In the genomic region with DNA sequence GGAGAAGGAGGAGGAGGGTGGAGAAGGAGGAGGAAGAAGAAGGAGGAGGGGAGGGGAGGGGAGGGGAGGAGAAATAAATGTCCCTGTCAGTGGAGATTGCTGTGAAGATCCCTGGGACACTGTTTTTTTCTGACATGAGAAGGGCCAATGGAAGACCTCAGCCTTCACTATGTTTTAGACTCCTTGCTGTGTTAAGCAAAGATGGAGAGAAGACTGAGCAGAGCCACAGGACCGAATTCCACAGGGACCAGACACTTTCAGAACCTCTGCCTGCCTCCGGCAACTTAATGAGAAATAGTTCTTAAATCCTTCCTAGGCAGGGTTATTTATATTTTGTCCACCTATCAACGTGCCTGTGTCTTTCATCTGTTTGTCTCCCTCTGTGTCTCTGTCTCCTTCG, we compare ENCODE assay signal across 15 mouse cellular contexts.
DNase-seq lines count a peak whose midpoint lies in the region; ATAC-seq lines count a peak whose summit lies in the region.
"Had no signal": no experiment of that assay in that cellular context is flagged by ENCODE, and none has a peak within 500 bp of the region (broad histone marks: within the 10 kb centered on the region; RNA-seq: fewer than 3 reads in every experiment).

No protein-coding gene starts in this region.

- H3K9ac ChIP-seq in midbrain, embryonic 11.5 days (ENCODE audit: low read length) = no peak overlapping the region
- H3K9ac ChIP-seq in midbrain, embryonic 16.5 days (ENCODE audit: low read depth, low read length) = no peak overlapping the region
- H3K9ac ChIP-seq in limb, embryonic 12.5 days (replicated peaks) = 0 out of 2 replicates have a peak overlapping the region, but pooled peaks have one; percentile 0
- H3K9ac ChIP-seq in stomach, embryonic 15.5 days = no peak overlapping the region
- H3K9ac ChIP-seq: forebrain, embryonic 13.5 days; heart, embryonic 13.5 days had no signal

- H3K36me3 ChIP-seq in midbrain, embryonic 11.5 days (ENCODE audit: control insufficient read depth, insufficient read depth, low read length) = no peaks in the 10 kb centered on the region
- no peaks in the 10 kb centered on the region for H3K36me3 ChIP-seq in midbrain, embryonic 16.5 days (ENCODE audit: control insufficient read depth, insufficient read depth, low read length)
- no peaks in the 10 kb centered on the region for H3K36me3 ChIP-seq in limb, embryonic 12.5 days
- H3K36me3 ChIP-seq in stomach, embryonic 15.5 days = no peaks in the 10 kb centered on the region
- H3K36me3 ChIP-seq: heart, embryonic 13.5 days had no signal

- DNase-seq in embryo, embryonic 10.5 days (ENCODE audit: low spot score) = peak; percentile 29
- no peak for DNase-seq in embryo, embryonic 9.5 days (ENCODE audit: extremely low spot score)
- DNase-seq in midbrain, embryonic 11.5 days (ENCODE audit: low spot score, missing footprints) = no peak
- no peak for DNase-seq in cerebellum, adult 11-12 months
- DNase-seq: adrenal gland, postnatal 25 days; gastrocnemius, postnatal 10 days; layer of hippocampus, postnatal 36 days; lung, postnatal 36 days had no signal

- WGBS in midbrain, embryonic 11.5 days = 14% methylated on average over 4 of the region's 4 CpGs
- 17% methylated on average over 4 of the region's 4 CpGs for WGBS in midbrain, embryonic 16.5 days
- 9% methylated on average over 4 of the region's 4 CpGs for WGBS in limb, embryonic 12.5 days
- 13% methylated on average over 4 of the region's 4 CpGs for WGBS in stomach, embryonic 15.5 days

- ATAC-seq in midbrain, embryonic 11.5 days (ENCODE audit: low FRiP score) = 0 out of 2 replicates have a peak, but pooled peaks have one; percentile 31
- no peak for ATAC-seq in midbrain, embryonic 16.5 days
- no peak for ATAC-seq in limb, embryonic 12.5 days (ENCODE audit: insufficient number of reproducible peaks, insufficient read depth, low FRiP score, low TSS enrichment, low read depth)
- ATAC-seq in stomach, embryonic 15.5 days (ENCODE audit: insufficient read depth, low FRiP score, low read depth) = no peak
- no peak for ATAC-seq in megakaryocyte progenitor cell, adult 5-6 weeks (replicated peaks; ENCODE audit: poor library complexity)

- no peak overlapping the region for H3K4me2 ChIP-seq in midbrain, embryonic 11.5 days
- H3K4me2 ChIP-seq in midbrain, embryonic 16.5 days (ENCODE audit: low read length) = no peak overlapping the region
- peak overlapping the region; percentile 38 for H3K4me2 ChIP-seq in limb, embryonic 12.5 days
- H3K4me2 ChIP-seq in stomach, embryonic 15.5 days = 0 out of 2 replicates have a peak overlapping the region, but pooled peaks have one; percentile 3
- H3K4me2 ChIP-seq: forebrain, embryonic 13.5 days; liver, embryonic 11.5 days had no signal

- H3K27me3 ChIP-seq in midbrain, embryonic 11.5 days (ENCODE audit: control insufficient read depth, insufficient read depth, low read length) = no peaks in the 10 kb centered on the region
- no peaks in the 10 kb centered on the region for H3K27me3 ChIP-seq in midbrain, embryonic 16.5 days (ENCODE audit: control insufficient read depth, insufficient read depth, low read depth, low read length)
- H3K27me3 ChIP-seq in limb, embryonic 12.5 days = no peaks in the 10 kb centered on the region
- no peaks in the 10 kb centered on the region for H3K27me3 ChIP-seq in stomach, embryonic 15.5 days (replicated peaks)
- H3K27me3 ChIP-seq: forebrain, embryonic 13.5 days; heart, embryonic 13.5 days had no signal

- peaks cover 3% of the 10 kb centered on the region; the same call in 1 of the 2 replicates for H3K4me1 ChIP-seq in midbrain, embryonic 11.5 days (ENCODE audit: control insufficient read depth, insufficient read depth, low read length)
- peaks cover 8% of the 10 kb centered on the region for H3K4me1 ChIP-seq in midbrain, embryonic 16.5 days (ENCODE audit: control insufficient read depth, insufficient read depth, low read length)
- H3K4me1 ChIP-seq in limb, embryonic 12.5 days (replicated peaks) = peaks cover 9% of the 10 kb centered on the region
- no peaks in the 10 kb centered on the region for H3K4me1 ChIP-seq in stomach, embryonic 15.5 days

- no peaks in the 10 kb centered on the region for H3K9me3 ChIP-seq in midbrain, embryonic 11.5 days (ENCODE audit: control insufficient read depth, low read length)
- H3K9me3 ChIP-seq in midbrain, embryonic 16.5 days (replicated peaks; ENCODE audit: control insufficient read depth, low read length, poor library complexity, severe bottlenecking) = no peaks in the 10 kb centered on the region
- no peaks in the 10 kb centered on the region for H3K9me3 ChIP-seq in limb, embryonic 12.5 days
- H3K9me3 ChIP-seq in stomach, embryonic 15.5 days = no peaks in the 10 kb centered on the region
- H3K9me3 ChIP-seq: forebrain, embryonic 13.5 days; heart, embryonic 13.5 days had no signal

- H3K27ac ChIP-seq in midbrain, embryonic 11.5 days (ENCODE audit: low read depth, low read length) = no peak overlapping the region
- H3K27ac ChIP-seq in midbrain, embryonic 16.5 days (ENCODE audit: low read length) = no peak overlapping the region
- no peak overlapping the region for H3K27ac ChIP-seq in limb, embryonic 12.5 days
- no peak overlapping the region for H3K27ac ChIP-seq in stomach, embryonic 15.5 days
- H3K27ac ChIP-seq: forebrain, embryonic 13.5 days; heart, embryonic 13.5 days had no signal

- no peak overlapping the region for H3K4me3 ChIP-seq in midbrain, embryonic 11.5 days (ENCODE audit: low read depth, low read length)
- H3K4me3 ChIP-seq in midbrain, embryonic 16.5 days (ENCODE audit: low read depth, low read length) = no peak overlapping the region
- H3K4me3 ChIP-seq in limb, embryonic 12.5 days (replicated peaks) = no peak overlapping the region
- H3K4me3 ChIP-seq in stomach, embryonic 15.5 days (replicated peaks) = no peak overlapping the region
- H3K4me3 ChIP-seq: forebrain, embryonic 13.5 days; heart, embryonic 13.5 days had no signal

Comparison
In these comparisons a context has a peak if more than half of its experiments do, and no peak if none do; other contexts are left out.
1. H3K4me2 ChIP-seq: peak in limb, embryonic 12.5 days (single experiment) and stomach, embryonic 15.5 days (single experiment); none in midbrain, embryonic 11.5 days (single experiment) and midbrain, embryonic 16.5 days (single experiment).